Mouse (Mus musculus): Measurements from ENCODE around the gene Tnfrsf14.

- TF ChIP-seq GATA1 (IDR thresholded peaks at IDR 0.05; ENCODE audit: low read length) (no peak), TAL1 (IDR thresholded peaks at IDR 0.05; ENCODE audit: low read length) (no peak)
These were observed 11.7 kb downstream of the Tnfrsf14 start for GRCm38 (mm10) chr4:154916662-154917061.
